Mouse (Mus musculus): Measurements from ENCODE around the gene Gm49721.
"Not testable (repeated sequence)": the region's sequence is repeated elsewhere in the genome, so short reads cannot be mapped to it uniquely, and the experiment has no call there.

The Gm49721 gene

GRCm38 (mm10) chr17:6980144-6980543 lies 1.4 kb downstream of the Gm49721 start:
- not testable (repeated sequence) for DNase-seq (ENCODE audit: inconsistent ontology term)

- DNase-seq (ENCODE audit: inconsistent ontology term), result not testable (repeated sequence)
These were observed 7.4 kb downstream of the Gm49721 start for GRCm38 (mm10) chr17:6986118-6986517.

- not testable (repeated sequence) for DNase-seq (ENCODE audit: inconsistent ontology term)
These were observed 16.8 kb downstream of the Gm49721 start for GRCm38 (mm10) chr17:6995504-6995903.

GRCm38 (mm10) chr17:6996826-6997225 lies 18.1 kb downstream of the Gm49721 start:
- not testable (repeated sequence) for DNase-seq (ENCODE audit: inconsistent ontology term)

- not testable (repeated sequence) for DNase-seq (ENCODE audit: inconsistent ontology term)
These were observed 19.2 kb downstream of the Gm49721 start for GRCm38 (mm10) chr17:6997778-6998490.

- not testable (repeated sequence) for DNase-seq (ENCODE audit: inconsistent ontology term)
These were observed 23.3 kb downstream of the Gm49721 start for GRCm38 (mm10) chr17:7001790-7002585.

GRCm38 (mm10) chr17:7003392-7003791 lies 24.7 kb downstream of the Gm49721 start:
- not testable (repeated sequence) for DNase-seq (ENCODE audit: inconsistent ontology term)

GRCm38 (mm10) chr17:7005646-7006045 lies 26.9 kb downstream of the Gm49721 start:
- DNase-seq (ENCODE audit: inconsistent ontology term), result not testable (repeated sequence)

GRCm38 (mm10) chr17:7008885-7009284 lies 30.2 kb downstream of the Gm49721 start:
- not testable (repeated sequence) for DNase-seq (ENCODE audit: inconsistent ontology term)

GRCm38 (mm10) chr17:7009440-7009839 lies 30.7 kb downstream of the Gm49721 start:
- DNase-seq (ENCODE audit: inconsistent ontology term), result not testable (repeated sequence)

GRCm38 (mm10) chr17:7009901-7010300 lies 31.2 kb downstream of the Gm49721 start:
- not testable (repeated sequence) for DNase-seq (ENCODE audit: inconsistent ontology term)

GRCm38 (mm10) chr17:7014190-7014589 lies 35.5 kb downstream of the Gm49721 start:
- DNase-seq (ENCODE audit: inconsistent ontology term), result not testable (repeated sequence)

GRCm38 (mm10) chr17:7025257-7025656 lies 46.6 kb downstream of the Gm49721 start, which contains the start of gene Gm1604a:
TSS of gene Gm1604a (plus strand) at chr17:7025568.
- not testable (repeated sequence) for DNase-seq (ENCODE audit: inconsistent ontology term)

- not testable (repeated sequence) for DNase-seq (ENCODE audit: inconsistent ontology term)
These were observed 47.2 kb downstream of the Gm49721 start for GRCm38 (mm10) chr17:7025764-7026346.

- DNase-seq (ENCODE audit: inconsistent ontology term), result peak; percentile 12
These were observed 51.5 kb downstream of the Gm49721 start for GRCm38 (mm10) chr17:7030204-7030603.

GRCm38 (mm10) chr17:7030622-7031174 lies 52.0 kb downstream of the Gm49721 start:
- peak; percentile 96 for DNase-seq (ENCODE audit: inconsistent ontology term)

GRCm38 (mm10) chr17:7033192-7034166 lies 54.8 kb downstream of the Gm49721 start:
- not testable (repeated sequence) for DNase-seq (ENCODE audit: inconsistent ontology term)

GRCm38 (mm10) chr17:7068997-7069539 lies 90.4 kb downstream of the Gm49721 start:
- DNase-seq (ENCODE audit: inconsistent ontology term), result not testable (repeated sequence)

GRCm38 (mm10) chr17:7069561-7070240 lies 91.0 kb downstream of the Gm49721 start:
- not testable (repeated sequence) for DNase-seq (ENCODE audit: inconsistent ontology term)

GRCm38 (mm10) chr17:7074494-7074893 lies 95.8 kb downstream of the Gm49721 start:
- not testable (repeated sequence) for DNase-seq (ENCODE audit: inconsistent ontology term)
